Mouse (Mus musculus): ENCODE results near the gene Kbtbd7. TPM values are rescaled to one million over a fixed set of nuclear protein-coding genes. Genes with fewer than 3 reads are reported as not detected.

Kbtbd7 gene
- 11.6 and 12.8 TPM in 2 replicates for polyA plus RNA-seq (2015; fragmentation: Nextera tagmentation; extraction: Ambion mirVana)

- H3K9me3 ChIP-seq (ENCODE audit: control insufficient read depth, low read length) = peaks cover 11% of the 10 kb centered on the region
- H3K4me3 ChIP-seq (ENCODE audit: low read length) = peak within 1 kb of the TSS; percentile 60
Observed at GRCm38 (mm10) chr14:79425979-79426729, at the start of gene Kbtbd7. Gene Kbtbd7, plus strand, starts transcription at chr14:79426511.

GRCm38 (mm10) chr14:79377041-79377440 lies 49.3 kb upstream of the Kbtbd7 start:
- Histone ChIP-seq H3K27me3 (ENCODE audit: control insufficient read depth, insufficient read depth, low read depth, low read length) (no peaks in the 10 kb centered on the region), H3K27ac (ENCODE audit: low read length) (no peak overlapping the region), H3K4me3 (ENCODE audit: low read length) (no peak overlapping the region), H3K4me2 (ENCODE audit: low read depth, low read length) (no peak overlapping the region), H3K9me3 (ENCODE audit: control insufficient read depth, low read length) (no peaks in the 10 kb centered on the region), H3K4me1 (replicated peaks; ENCODE audit: control insufficient read depth, insufficient read depth, low read length) (no peaks in the 10 kb centered on the region), H3K9ac (ENCODE audit: low read length) (no peak overlapping the region), H3K36me3 (ENCODE audit: control insufficient read depth, insufficient read depth, low read length) (peaks cover 17% of the 10 kb centered on the region)
- no peak for ATAC-seq (ENCODE audit: low read depth)

More at GRCm38 (mm10) chr14:79425979-79426729, at the start of gene Kbtbd7:
- Histone ChIP-seq H3K27me3 (ENCODE audit: control insufficient read depth, insufficient read depth, low read depth, low read length) (no peaks in the 10 kb centered on the region), H3K27ac (ENCODE audit: low read length) (peak within 1 kb of the TSS; percentile 88), H3K4me2 (ENCODE audit: low read depth, low read length) (peak within 1 kb of the TSS; percentile 57), H3K4me1 (replicated peaks; ENCODE audit: control insufficient read depth, insufficient read depth, low read length) (no peaks in the 10 kb centered on the region), H3K9ac (ENCODE audit: low read length) (peak within 1 kb of the TSS; percentile 76), H3K36me3 (ENCODE audit: control insufficient read depth, insufficient read depth, low read length) (peaks cover 10% of the 10 kb centered on the region)
- WGBS = under 1% methylated on average over 35 of the region's 44 CpGs
- peak; percentile 99 for ATAC-seq (ENCODE audit: low read depth)

GRCm38 (mm10) chr14:79383120-79383519 lies 43.2 kb upstream of the Kbtbd7 start:
- Histone ChIP-seq H3K27me3 (ENCODE audit: control insufficient read depth, insufficient read depth, low read depth, low read length) (no peaks in the 10 kb centered on the region), H3K9me3 (ENCODE audit: control insufficient read depth, low read length) (no peaks in the 10 kb centered on the region), H3K4me2 (ENCODE audit: low read depth, low read length) (no peak overlapping the region), H3K9ac (ENCODE audit: low read length) (no peak overlapping the region), H3K27ac (ENCODE audit: low read length) (no peak overlapping the region), H3K4me3 (ENCODE audit: low read length) (no peak overlapping the region), H3K4me1 (replicated peaks; ENCODE audit: control insufficient read depth, insufficient read depth, low read length) (no peaks in the 10 kb centered on the region), H3K36me3 (ENCODE audit: control insufficient read depth, insufficient read depth, low read length) (peaks cover 15% of the 10 kb centered on the region)
- 93% methylated on average over 7 of the region's 7 CpGs for WGBS
- no peak for ATAC-seq (ENCODE audit: low read depth)

GRCm38 (mm10) chr14:79388304-79388703 lies 38.0 kb upstream of the Kbtbd7 start:
- no peaks in the 10 kb centered on the region for H3K27me3 ChIP-seq (ENCODE audit: control insufficient read depth, insufficient read depth, low read depth, low read length)
- no peak overlapping the region for H3K4me2 ChIP-seq (ENCODE audit: low read depth, low read length)
- peaks cover 5% of the 10 kb centered on the region for H3K36me3 ChIP-seq (ENCODE audit: control insufficient read depth, insufficient read depth, low read length)
- no peak for ATAC-seq (ENCODE audit: low read depth)
- H3K4me1 ChIP-seq (replicated peaks; ENCODE audit: control insufficient read depth, insufficient read depth, low read length) = peaks cover 7% of the 10 kb centered on the region
- WGBS = 91% methylated on average over 3 of the region's 3 CpGs
- H3K9ac ChIP-seq (ENCODE audit: low read length) = no peak overlapping the region
- no peaks in the 10 kb centered on the region for H3K9me3 ChIP-seq (ENCODE audit: control insufficient read depth, low read length)
- H3K4me3 ChIP-seq (ENCODE audit: low read length) = no peak overlapping the region
- H3K27ac ChIP-seq (ENCODE audit: low read length) = no peak overlapping the region

- Histone ChIP-seq H3K4me2 (ENCODE audit: low read depth, low read length) (peak overlapping the region; percentile 79), H3K36me3 (ENCODE audit: control insufficient read depth, insufficient read depth, low read length) (0 out of 2 replicates have a peak, but pooled peaks cover 4% of the 10 kb centered on the region), H3K9me3 (ENCODE audit: control insufficient read depth, low read length) (no peaks in the 10 kb centered on the region), H3K9ac (ENCODE audit: low read length) (peak overlapping the region; percentile 94), H3K27me3 (ENCODE audit: control insufficient read depth, insufficient read depth, low read depth, low read length) (no peaks in the 10 kb centered on the region), H3K4me1 (replicated peaks; ENCODE audit: control insufficient read depth, insufficient read depth, low read length) (peaks cover 7% of the 10 kb centered on the region), H3K27ac (ENCODE audit: low read length) (peak overlapping the region; percentile 97), H3K4me3 (ENCODE audit: low read length) (peak overlapping the region; percentile 85)
- WGBS = under 1% methylated on average over 16 of the region's 16 CpGs
- ATAC-seq (ENCODE audit: low read depth) = peak; percentile 29
Observed at GRCm38 (mm10) chr14:79389438-79390264, 36.7 kb upstream of the Kbtbd7 start.

GRCm38 (mm10) chr14:79390265-79390926 lies 35.9 kb upstream of the Kbtbd7 start, which contains the start of gene Naa16:
Gene Naa16, minus strand, starts transcription at chr14:79390778.
- Histone ChIP-seq H3K4me2 (ENCODE audit: low read depth, low read length) (peak within 1 kb of the TSS; percentile 79), H3K9me3 (ENCODE audit: control insufficient read depth, low read length) (no peaks in the 10 kb centered on the region), H3K4me3 (ENCODE audit: low read length) (peak within 1 kb of the TSS; percentile 85), H3K9ac (ENCODE audit: low read length) (peak within 1 kb of the TSS; percentile 94), H3K36me3 (ENCODE audit: control insufficient read depth, insufficient read depth, low read length) (0 out of 2 replicates have a peak, but pooled peaks cover 4% of the 10 kb centered on the region), H3K27ac (ENCODE audit: low read length) (peak within 1 kb of the TSS; percentile 97), H3K4me1 (replicated peaks; ENCODE audit: control insufficient read depth, insufficient read depth, low read length) (peaks cover 7% of the 10 kb centered on the region), H3K27me3 (ENCODE audit: control insufficient read depth, insufficient read depth, low read depth, low read length) (no peaks in the 10 kb centered on the region)
- ATAC-seq (ENCODE audit: low read depth) = peak; percentile 97
- WGBS = under 1% methylated on average over 64 of the region's 71 CpGs

- Histone ChIP-seq H3K36me3 (ENCODE audit: control insufficient read depth, insufficient read depth, low read length) (no peaks in the 10 kb centered on the region), H3K4me1 (replicated peaks; ENCODE audit: control insufficient read depth, insufficient read depth, low read length) (peaks cover 7% of the 10 kb centered on the region), H3K4me2 (ENCODE audit: low read depth, low read length) (no peak overlapping the region), H3K9ac (ENCODE audit: low read length) (no peak overlapping the region), H3K27ac (ENCODE audit: low read length) (no peak overlapping the region), H3K27me3 (ENCODE audit: control insufficient read depth, insufficient read depth, low read depth, low read length) (no peaks in the 10 kb centered on the region), H3K9me3 (ENCODE audit: control insufficient read depth, low read length) (no peaks in the 10 kb centered on the region), H3K4me3 (ENCODE audit: low read length) (no peak overlapping the region)
- no peak for ATAC-seq (ENCODE audit: low read depth)
- WGBS = 47% methylated on average over 1 of the region's 1 CpGs
Observed at GRCm38 (mm10) chr14:79393289-79393688, 33.0 kb upstream of the Kbtbd7 start.

GRCm38 (mm10) chr14:79394564-79394963 lies 31.7 kb upstream of the Kbtbd7 start:
- no peak overlapping the region for H3K4me3 ChIP-seq (ENCODE audit: low read length)
- H3K9ac ChIP-seq (ENCODE audit: low read length) = no peak overlapping the region
- H3K36me3 ChIP-seq (ENCODE audit: control insufficient read depth, insufficient read depth, low read length) = no peaks in the 10 kb centered on the region
- no peaks in the 10 kb centered on the region for H3K27me3 ChIP-seq (ENCODE audit: control insufficient read depth, insufficient read depth, low read depth, low read length)
- no peak for ATAC-seq (ENCODE audit: low read depth)
- H3K4me2 ChIP-seq (ENCODE audit: low read depth, low read length) = no peak overlapping the region
- peaks cover 2% of the 10 kb centered on the region; the same call in 1 of the 2 replicates for H3K4me1 ChIP-seq (replicated peaks; ENCODE audit: control insufficient read depth, insufficient read depth, low read length)
- H3K27ac ChIP-seq (ENCODE audit: low read length) = no peak overlapping the region
- no peaks in the 10 kb centered on the region for H3K9me3 ChIP-seq (ENCODE audit: control insufficient read depth, low read length)

Data from lung, embryonic 16.5 days (tissue).